Mouse (Mus musculus): ENCODE data around the gene Sh3pxd2b.

Sh3pxd2b gene

DNA sequence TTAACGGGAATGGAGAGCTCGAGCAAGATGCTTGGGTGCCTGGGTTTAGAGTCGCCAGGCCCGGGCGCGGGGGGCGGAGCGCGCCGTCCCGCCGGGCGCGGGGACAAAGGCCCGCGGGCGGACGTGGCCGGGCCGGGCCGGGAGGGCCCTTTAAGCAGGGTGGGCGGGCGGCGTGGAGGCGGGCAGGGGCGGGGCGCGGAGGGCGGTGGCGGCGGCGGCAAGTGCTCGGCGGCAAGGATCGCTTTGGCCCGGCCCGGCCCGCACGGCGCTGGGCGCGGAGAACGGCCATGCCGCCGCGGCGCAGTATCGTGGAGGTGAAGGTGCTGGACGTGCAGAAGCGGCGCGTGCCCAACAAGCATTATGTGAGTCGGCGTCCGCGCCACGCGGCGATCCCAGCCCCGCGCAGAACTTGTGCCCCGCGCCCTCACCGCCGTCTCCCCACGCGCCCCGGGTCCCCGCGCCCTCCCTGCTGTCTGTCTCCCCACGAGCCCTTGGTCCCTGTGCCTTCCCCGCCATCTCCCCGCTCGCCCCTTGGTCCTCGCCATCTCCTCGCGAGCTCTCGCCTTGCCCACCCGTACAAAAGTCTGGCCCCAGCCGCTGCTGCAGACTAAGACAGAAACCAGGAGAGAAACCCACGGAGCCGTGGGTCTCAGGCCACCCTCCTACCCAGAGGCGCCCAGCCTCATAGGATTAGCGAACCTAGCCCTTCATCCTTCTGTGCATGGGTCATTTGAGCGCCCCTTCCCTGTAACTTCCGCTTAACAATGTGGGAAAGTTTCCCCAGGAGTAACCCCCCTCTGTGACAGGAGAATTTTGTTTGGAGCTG lies at the start of gene Sh3pxd2b:
TSS of gene Sh3pxd2b (plus strand) at position 214 of the 826 bp plus-strand sequence.
- DNase-seq (ENCODE audit: low read depth, low spot score), result peak; percentile 18

GRCm38 (mm10) chr11:32297866-32298531 lies 49.6 kb upstream of the Sh3pxd2b start:
- no peak for DNase-seq (ENCODE audit: low read depth, low spot score)

DNA sequence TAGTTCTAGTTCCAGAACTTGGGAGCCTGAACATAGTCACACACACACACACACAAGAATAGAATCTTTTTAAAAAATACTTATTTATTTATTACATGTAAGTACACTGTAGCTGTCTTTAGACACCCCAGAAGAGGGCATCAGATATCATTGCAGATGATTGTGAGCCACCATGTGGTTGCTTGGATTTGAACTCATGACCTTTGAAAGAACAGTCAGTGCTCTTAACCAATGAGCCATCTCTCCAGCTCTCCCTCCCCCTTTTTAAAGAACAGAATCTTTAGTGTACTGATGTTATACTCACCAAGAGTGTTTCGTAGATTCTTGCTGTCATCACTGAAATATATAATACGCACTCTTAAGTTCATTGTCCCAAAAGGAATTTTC lies 49.1 kb upstream of the Sh3pxd2b start:
- DNase-seq (ENCODE audit: low read depth, low spot score), result no peak

DNA sequence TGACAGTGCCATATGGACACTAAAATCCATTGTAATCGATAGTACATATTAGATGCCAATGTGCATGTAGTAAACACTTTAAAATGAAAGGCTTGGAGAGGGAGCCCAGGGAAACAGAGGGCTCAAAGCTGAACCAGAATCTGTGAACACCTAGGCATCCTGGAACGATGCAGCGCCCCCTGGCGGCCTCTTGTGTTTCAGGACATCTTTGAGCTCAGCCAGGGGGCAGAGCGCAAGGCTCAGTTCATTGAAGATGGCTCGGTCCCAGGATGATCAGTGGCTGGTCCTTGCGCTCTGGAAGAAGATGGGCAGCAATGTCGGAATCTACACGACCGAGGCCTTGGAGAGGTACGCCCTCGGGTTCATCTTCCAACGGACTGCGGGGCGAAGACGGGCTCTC lies 47.8 kb upstream of the Sh3pxd2b start, which contains the start of gene Hbq1a:
TSS of gene Hbq1a (plus strand) at position 205 of the 400 bp plus-strand sequence.
- DNase-seq (ENCODE audit: low read depth, low spot score), result peak; percentile 29

DNA sequence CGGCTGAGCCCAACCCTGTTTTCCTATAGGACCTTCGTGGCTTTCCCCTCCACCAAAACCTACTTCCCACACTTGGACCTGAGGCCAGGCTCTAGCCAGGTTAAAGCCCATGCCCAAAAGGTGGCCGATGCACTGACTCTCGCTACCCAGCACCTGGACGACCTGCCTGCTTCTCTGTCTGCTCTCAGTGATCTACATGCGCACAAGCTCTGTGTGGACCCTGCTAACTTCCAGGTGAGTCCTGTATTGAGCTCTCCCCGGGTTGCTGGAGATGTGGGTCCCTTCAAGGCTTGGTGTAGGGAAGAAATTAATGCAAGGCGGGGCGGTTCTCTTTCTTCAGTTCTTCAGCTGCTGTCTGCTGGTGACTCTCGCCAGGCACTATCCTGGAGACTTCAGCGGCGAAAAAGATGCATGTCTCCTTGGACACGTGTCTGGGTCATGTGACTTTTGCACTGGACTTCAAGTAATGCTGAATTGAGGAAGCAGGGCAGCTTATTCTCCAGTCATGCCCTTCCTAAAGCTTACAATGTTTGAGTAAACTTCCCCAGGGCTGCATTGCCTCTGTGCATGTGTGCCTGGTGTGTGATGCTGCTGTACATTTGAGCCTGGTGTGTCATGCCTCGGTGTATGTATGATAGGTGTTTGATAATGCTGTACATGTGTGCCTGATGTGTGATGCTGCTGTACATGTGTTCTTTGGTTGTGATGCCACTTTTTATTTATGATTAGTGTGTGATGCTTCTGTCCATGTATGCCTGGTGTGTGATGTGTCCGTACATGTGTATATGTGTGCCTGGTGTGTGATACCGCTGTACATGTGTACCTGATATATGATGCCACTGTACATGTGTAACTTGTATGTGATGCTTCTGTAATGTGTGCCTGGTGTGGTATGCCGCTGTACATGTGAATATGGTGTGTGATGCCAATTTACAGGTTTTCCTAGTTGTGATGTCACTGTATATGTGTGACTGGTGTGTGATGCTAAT lies 47.0 kb upstream of the Sh3pxd2b start:
- no peak for DNase-seq (ENCODE audit: low read depth, low spot score)

- DNase-seq (ENCODE audit: low read depth, low spot score), result no peak
Observed at GRCm38 (mm10) chr11:32301506-32301905, 46.1 kb upstream of the Sh3pxd2b start.

DNA sequence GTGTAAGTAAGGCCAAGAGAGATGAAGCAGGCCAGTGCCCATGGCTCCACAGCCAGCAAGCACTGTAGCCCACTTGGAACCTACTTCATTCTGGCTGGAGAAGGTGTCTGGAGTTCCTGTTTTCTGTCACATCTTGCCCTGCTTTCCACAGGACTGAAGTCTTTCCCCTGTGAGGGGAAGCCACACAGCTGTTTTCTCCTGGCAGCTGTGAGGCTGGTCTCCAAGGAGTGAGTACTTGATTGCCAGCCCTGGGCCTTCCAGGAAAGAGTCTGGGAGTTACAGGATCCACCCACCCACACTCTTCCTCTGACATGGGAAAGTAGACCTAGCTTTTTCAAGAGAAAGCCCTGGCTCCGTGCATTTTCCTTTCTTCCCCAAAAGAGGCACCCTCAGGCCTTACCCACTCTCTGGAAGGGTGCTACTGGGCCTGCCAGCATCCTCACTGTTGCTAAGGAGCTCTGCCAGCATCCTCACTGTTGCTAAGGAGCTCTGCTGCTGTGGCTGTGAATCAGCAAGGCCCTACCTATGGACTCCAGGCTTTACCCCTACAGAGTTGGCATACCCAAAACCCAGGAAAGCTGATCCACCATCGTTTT lies 44.7 kb upstream of the Sh3pxd2b start:
- DNase-seq (ENCODE audit: low read depth, low spot score), result no peak

DNA sequence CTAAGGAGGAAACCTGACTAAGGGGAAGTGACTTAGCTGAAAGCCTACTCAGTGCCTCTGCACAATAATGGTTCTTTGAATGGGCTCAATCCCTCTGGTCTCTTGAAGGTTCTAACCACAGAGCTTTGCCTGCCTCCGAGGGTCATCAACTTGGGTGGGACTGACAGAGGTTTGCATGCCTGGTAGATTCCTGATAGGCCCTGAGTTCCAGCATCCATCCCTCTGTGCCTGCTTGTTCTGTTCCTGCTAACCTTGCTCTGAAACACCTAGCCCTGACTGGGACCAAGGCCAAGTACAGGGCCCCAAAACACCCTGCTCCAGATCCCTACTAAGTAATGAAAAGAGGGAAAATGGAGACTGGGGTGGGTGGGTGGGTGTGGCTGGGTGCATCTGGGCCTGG lies 44.2 kb upstream of the Sh3pxd2b start:
- no peak for DNase-seq (ENCODE audit: low read depth, low spot score)

DNA sequence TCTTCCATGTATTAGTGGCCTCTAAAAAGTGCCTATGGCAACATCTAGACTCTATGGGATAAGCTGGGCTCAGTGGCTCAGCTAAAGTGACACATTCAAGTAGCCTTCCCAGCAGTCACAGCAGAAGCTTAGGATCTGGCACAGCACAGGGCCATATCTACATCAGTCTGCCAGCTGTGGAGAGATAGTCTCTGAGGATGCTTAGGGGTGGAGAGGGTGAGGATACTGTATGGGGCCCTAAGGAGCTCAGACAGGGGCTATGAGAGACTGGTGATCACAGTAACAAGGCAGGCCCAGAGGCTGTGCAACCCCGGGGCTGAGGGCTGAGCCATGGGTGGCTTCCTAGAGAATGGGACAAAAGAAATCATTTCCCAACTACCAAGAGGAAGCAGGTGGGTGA lies 40.6 kb upstream of the Sh3pxd2b start:
- DNase-seq (ENCODE audit: low read depth, low spot score), result no peak

GRCm38 (mm10) chr11:32309446-32309845 lies 38.2 kb upstream of the Sh3pxd2b start:
- no peak for DNase-seq (ENCODE audit: low read depth, low spot score)

DNA sequence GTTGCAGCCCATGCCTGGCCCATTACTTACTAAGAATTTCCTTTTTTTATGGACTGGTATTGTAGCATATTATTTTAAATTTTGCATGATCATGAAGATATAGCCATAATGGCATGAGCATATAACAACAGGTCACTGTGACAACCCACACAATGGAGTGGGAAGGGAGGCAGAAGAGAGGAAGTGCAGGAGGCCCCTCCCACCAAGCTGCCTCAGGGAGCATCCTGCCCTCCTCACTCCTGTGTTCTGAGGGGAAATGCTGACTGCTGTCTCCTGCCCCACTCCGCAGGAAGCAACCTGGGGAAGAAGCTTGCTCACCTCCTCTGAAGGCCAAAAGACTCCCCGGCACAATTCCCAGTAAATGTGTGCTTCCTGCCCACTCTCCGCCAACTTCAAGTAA lies 37.7 kb upstream of the Sh3pxd2b start:
- no peak for DNase-seq (ENCODE audit: low read depth, low spot score)

DNA sequence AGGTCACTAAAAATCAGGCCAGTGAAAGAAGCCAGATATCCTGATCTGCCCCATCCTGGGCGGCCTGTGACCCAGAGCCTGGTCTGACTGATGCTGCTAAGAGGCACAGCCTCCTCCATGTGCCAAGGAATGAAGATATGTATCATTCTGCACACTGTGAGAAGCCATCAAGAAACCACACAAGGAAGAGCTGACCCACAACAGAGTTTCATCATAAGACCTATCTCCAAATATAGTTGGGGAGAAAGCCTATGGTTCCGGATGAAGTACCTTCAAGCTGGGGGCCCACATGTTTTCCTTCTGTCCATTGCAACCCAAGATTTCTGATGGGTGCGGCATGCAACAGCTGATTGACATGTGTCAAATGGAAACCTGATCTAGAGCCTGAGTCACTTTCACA lies 31.6 kb upstream of the Sh3pxd2b start:
- DNase-seq (ENCODE audit: low read depth, low spot score), result no peak

- no peak for DNase-seq (ENCODE audit: low read depth, low spot score)
Observed at GRCm38 (mm10) chr11:32320507-32321195, 27.0 kb upstream of the Sh3pxd2b start.

DNA sequence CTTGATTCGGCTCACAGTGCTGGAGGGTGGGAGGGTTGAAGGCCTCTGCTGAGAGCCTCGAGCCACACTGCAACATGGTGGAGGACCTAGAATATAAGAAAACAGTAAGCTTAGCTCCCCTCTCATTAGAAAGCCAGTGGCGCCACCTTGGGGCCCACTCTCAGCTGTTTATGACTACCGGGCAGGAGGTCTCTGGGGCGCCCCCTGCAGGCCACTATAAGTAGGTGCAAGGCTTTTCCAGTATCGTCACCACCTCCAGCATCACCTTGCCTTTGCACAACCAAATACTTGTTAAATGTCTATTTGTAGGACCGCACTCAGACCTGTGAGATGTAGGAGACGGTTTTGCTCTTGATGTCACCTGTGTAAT lies 26.4 kb upstream of the Sh3pxd2b start:
- DNase-seq (ENCODE audit: low read depth, low spot score), result peak; percentile 55

DNA sequence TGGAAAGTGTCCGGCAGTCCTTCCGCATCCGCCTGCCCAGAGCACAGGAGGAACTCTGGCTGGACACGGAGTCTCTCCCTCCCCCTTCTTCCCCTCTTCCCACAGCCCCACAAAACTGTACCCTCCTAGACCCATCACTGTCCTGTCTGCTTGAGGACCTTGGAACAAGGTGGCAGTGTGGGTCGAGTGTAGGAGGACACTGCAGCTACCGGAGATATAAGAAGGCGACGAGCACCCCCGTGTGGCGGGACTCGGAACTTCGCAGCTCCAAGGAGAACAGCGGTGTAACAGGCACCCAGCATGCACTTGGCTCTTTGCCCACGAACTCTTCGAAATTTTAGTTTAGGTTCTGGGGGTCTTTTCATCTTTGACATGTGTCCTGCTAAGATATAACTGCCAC lies 23.0 kb upstream of the Sh3pxd2b start:
- DNase-seq (ENCODE audit: low read depth, low spot score), result peak; percentile 82

DNA sequence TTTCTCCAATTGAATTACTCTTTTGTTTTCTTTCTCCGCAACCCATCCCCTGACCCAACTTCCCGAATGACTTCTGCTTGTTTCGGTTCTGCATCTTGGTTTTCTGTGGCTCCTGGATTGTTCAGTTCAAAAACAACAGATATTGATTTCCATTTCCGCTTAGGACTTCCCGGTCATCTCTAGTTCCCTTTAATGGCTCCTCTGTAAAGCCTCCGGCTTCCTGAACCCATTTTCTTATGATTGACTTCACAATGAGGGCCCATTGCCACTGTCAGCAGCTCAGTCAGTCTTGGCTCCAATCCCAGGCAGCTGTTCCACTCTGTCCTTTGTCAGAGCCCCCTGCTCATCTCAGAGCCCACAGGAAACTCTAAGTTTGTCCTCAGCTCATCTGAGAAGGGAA lies 16.5 kb upstream of the Sh3pxd2b start:
- DNase-seq (ENCODE audit: low read depth, low spot score), result no peak

GRCm38 (mm10) chr11:32331861-32332260 lies 15.8 kb upstream of the Sh3pxd2b start:
- DNase-seq (ENCODE audit: low read depth, low spot score), result no peak

DNA sequence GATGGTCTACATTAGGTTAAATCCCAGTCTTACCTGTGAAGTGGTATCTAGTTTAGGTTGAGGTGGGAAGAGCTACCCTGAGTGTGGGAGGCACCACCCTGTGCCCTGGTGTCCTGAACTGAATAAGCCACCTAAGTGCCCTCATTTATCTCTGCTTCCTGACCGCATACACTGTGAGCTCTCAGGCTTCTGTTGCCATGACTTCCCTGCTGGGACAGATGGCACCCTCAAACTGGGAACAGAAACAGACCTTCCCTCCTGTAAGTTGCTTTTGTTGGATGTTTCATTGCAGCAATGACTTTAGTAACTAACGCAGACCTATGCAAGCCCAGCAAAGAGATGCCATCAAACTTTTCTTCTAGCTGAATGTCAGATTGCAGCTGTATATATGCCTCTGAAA lies 14.4 kb upstream of the Sh3pxd2b start:
- no peak for DNase-seq (ENCODE audit: low read depth, low spot score)

DNA sequence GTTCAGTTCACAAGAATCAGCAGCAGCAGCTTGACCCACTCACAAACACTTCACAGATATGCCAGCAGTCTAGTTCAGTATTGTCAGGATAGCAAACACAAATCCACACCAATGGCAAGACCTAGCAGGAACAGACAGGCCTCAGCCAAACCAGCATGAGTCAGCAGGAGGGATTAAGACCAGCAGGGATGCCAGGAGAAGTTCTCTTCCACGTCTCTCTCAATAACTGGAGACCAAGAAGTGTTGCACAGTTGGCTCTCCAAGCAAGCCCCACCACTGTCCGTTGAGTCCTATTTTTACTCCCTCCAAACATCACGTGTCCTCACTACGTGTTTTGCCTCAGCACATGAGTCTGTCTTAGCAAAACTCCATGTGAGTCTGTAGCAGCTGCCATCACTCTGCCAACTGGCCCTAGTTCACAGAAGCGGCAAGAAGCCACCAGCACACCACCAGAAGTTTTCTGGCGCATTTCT lies 11.1 kb upstream of the Sh3pxd2b start:
- no peak for DNase-seq (ENCODE audit: low read depth, low spot score)

GRCm38 (mm10) chr11:32339131-32339531 lies 8.5 kb upstream of the Sh3pxd2b start:
- DNase-seq (ENCODE audit: low read depth, low spot score), result no peak
